Mouse (Mus musculus) heart, postnatal 0 days (tissue): ENCODE data around the gene Kcnd3.

Experiments
- CTCF ChIP-seq: IDR thresholded peaks from 2 replicates; pipeline ENCODE4 v1.5.1; 2016; ENCODE audit warnings: antibody characterized with exemption, control low read depth, low read depth
- EP300 ChIP-seq: IDR thresholded peaks from 2 replicates; pipeline ENCODE4 v1.6.1; 2016; ENCODE audit warnings: antibody characterized with exemption, low read depth

DNA sequence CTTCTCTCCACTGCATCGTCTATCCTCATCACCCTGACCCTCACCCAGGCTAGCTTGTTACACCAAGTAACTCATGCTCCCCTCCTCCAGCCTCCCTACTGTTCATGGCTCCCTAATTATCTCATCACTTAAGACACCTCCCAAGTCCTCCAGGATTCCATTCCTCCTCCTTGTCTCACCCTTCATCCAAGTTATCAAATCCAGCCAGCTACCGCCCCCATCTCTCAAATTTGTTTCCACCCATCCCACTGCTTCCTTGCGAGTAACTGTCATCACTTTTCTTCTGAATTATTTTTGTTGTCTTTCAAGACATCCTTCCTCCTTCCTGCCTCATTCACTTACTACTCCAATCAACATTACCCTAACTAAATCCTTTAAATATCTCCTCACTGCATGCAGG lies 126.2 kb downstream of the Kcnd3 start:
- TF ChIP-seq CTCF (no peak), EP300 (no peak)
